Mouse (Mus musculus) brain, embryonic 14.5 days (tissue): Measurements from ENCODE around the gene Fam199x.

Source experiments
- CTCF ChIP-seq: fragments of 200-500 bp; IDR thresholded peaks from 2 replicates; pipeline ENCODE4 v1.5.1; 2012; ENCODE audit warnings: inconsistent platforms, mild to moderate bottlenecking, moderate library complexity, borderline replicate concordance; ENCODE audit not compliant: insufficient read depth, insufficient read length; ENCODE audit errors: extremely low read depth
- POLR2A ChIP-seq: fragments of 200-500 bp; IDR thresholded peaks from 2 replicates; pipeline ENCODE4 v1.6.1; 2012; ENCODE audit warnings: mild to moderate bottlenecking, inconsistent platforms, borderline replicate concordance; ENCODE audit not compliant: poor library complexity, insufficient read depth, insufficient read length, severe bottlenecking; ENCODE audit errors: extremely low read depth

GRCm38 (mm10) chrX:137106498-137106897 lies 57.1 kb downstream of the Fam199x start:
- TF ChIP-seq CTCF = no peak
- no peak for TF ChIP-seq POLR2A
